Mouse (Mus musculus): Measurements from ENCODE around the gene Gart.
"Not testable (repeated sequence)": the region's sequence is repeated elsewhere in the genome, so short reads cannot be mapped to it uniquely, and the experiment has no call there.

Gene Gart

GRCm38 (mm10) chr16:91647461-91648219 lies 888 bp upstream of the Gart start, which contains the start of gene Son:
Son (plus strand) TSS chr16:91647506.
- DNase-seq: peak; percentile 91 to 93

GRCm38 (mm10) chr16:91645995-91646602 lies 653 bp downstream of the Gart start:
- DNase-seq: peak; percentile 42 to 45

- DNase-seq: not testable (repeated sequence)
Measured at GRCm38 (mm10) chr16:91645420-91645819, 1.3 kb downstream of the Gart start.

- no peak for DNase-seq
Measured at GRCm38 (mm10) chr16:91644901-91645300, 1.9 kb downstream of the Gart start.

GRCm38 (mm10) chr16:91640171-91640570 lies 6.6 kb downstream of the Gart start:
- no peak for DNase-seq

- DNase-seq: no peak
Measured at GRCm38 (mm10) chr16:91639636-91640035, 7.1 kb downstream of the Gart start.

- no peak for DNase-seq
Measured at GRCm38 (mm10) chr16:91639161-91639560, 7.6 kb downstream of the Gart start.

- DNase-seq: no peak
Measured at GRCm38 (mm10) chr16:91633641-91634040, 13.1 kb downstream of the Gart start.

DNA sequence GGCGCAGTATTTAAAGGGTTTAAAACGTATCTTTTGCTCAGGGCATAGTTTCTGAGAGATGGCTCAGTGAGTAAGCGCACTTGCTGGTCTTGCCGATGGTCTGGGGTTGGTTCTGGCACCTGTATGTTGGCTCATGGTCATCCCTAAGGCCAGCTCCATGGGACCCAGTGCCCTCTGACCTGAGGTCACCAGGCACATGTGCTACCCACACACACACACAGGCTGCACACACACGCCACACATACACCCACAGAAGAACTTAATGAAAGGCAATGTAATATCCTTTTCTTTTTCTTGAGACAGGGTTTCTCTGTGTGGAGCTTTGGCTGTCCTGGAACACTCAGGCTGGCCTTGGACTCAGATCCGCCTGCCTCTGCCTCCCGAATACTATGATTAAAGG lies 13.8 kb downstream of the Gart start:
- no peak for DNase-seq

DNA sequence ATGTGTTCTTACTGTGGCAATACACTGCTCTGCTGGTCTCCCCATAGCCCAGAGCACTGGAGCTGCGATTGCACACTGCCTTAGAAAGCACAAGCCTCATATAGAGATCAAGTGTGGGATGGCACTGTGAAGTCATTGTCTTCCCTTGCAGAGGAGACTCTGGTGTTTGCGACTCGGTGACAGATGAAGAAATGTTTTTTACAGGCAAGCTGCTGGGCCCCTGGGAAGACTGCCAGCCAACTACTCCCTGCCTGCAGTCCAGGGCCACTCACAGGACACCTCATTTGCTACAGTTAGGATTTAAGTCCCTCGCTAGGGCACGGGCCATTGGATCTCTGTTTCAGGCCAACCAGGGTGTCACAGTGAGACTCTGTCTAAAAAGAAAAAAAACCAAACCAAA lies 14.3 kb downstream of the Gart start:
- DNase-seq: no peak

- no peak for DNase-seq
Measured at GRCm38 (mm10) chr16:91630584-91630983, 16.2 kb downstream of the Gart start.

- DNase-seq: no peak
Measured at GRCm38 (mm10) chr16:91629749-91630148, 17.0 kb downstream of the Gart start.

DNA sequence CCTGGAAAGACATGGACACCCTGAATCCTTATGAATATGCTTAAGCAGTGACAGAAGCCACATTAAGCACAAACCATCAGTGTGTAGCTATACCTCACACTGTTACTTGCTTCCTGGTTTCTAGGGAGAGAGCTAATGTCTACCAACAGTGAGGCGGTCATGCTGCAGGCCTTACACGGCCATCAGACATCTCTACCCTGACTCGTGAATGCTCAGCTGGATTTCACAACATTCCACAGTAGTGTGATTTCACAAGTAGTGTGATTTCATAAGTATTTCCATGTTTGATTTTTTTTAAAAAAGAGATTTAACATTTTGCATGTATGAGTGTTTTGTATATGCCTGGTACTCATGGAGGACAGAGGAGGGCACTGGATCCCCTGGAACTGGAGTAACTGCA lies 18.1 kb downstream of the Gart start:
- no peak for DNase-seq

DNA sequence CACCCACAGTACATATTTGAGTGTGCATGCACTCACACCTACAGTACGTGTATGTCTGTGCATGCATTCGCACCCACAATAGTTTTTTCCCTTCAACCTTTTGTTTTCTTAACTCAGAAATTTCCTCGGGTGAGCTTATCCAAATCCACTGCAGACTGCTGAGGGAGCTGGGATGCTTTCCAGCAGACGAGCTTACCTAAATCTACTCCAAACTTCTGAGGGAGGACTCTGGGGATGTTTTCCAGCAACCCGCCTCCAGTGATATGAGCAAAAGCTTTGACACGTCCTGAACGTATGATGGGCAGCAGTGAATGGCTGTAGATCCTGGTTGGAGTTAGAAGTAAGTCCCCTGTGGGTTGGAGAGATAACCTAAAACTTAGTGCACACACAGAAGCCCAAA lies 18.9 kb downstream of the Gart start:
- DNase-seq: no peak

DNA sequence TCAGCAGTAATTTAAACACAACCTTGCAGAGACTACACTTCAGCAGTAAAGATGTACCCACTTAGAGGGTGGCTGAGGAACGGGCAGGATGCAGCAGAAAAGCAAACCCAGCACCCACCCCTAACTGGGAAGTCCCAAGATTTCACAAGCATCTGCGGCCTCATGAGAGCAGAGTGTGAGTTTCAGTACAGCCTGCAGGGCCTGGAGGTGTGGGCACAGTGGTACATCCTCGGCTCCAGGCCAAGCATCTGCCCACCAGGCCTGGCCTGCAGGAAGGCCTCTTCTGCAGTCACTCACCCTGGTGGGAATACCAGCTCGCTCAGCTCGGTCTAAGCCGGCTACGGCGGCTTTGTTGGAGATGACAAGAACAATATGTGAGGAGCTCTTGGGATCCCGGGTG lies 23.7 kb downstream of the Gart start:
- DNase-seq: no peak

GRCm38 (mm10) chr16:91620991-91621390 lies 25.8 kb downstream of the Gart start:
- DNase-seq: no peak

GRCm38 (mm10) chr16:91620185-91620584 lies 26.6 kb downstream of the Gart start:
- peak; percentile 29 to 31 for DNase-seq

GRCm38 (mm10) chr16:91618511-91619501 lies 27.9 kb downstream of the Gart start, which contains the start of gene Dnajc28:
Dnajc28 (minus strand) TSS chr16:91619026.
- DNase-seq: peak; percentile 85 to 86

GRCm38 (mm10) chr16:91614552-91614951 lies 32.2 kb downstream of the Gart start:
- DNase-seq: no peak

- no peak for DNase-seq
Measured at GRCm38 (mm10) chr16:91612525-91612924, 34.2 kb downstream of the Gart start.

DNA sequence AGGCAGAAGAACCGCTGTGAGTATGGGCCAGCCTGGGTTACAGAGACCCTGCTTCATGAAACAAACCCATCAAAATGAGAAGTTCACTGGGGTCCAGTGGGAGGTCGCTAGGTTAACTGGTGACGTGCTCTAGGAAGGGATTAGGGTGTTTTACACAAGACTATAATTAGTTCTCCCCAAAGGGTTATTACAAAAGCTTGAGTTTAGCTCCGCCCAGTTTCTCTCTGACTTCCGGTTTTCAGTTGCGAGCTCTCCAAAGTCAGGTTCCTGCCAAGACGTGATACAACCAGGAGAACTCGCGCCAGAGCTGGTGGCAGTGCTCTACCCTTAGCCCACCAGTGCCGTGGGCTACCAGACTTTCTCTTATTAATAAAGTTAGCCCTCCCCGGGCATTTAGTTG lies 35.5 kb downstream of the Gart start:
- no peak for DNase-seq

DNA sequence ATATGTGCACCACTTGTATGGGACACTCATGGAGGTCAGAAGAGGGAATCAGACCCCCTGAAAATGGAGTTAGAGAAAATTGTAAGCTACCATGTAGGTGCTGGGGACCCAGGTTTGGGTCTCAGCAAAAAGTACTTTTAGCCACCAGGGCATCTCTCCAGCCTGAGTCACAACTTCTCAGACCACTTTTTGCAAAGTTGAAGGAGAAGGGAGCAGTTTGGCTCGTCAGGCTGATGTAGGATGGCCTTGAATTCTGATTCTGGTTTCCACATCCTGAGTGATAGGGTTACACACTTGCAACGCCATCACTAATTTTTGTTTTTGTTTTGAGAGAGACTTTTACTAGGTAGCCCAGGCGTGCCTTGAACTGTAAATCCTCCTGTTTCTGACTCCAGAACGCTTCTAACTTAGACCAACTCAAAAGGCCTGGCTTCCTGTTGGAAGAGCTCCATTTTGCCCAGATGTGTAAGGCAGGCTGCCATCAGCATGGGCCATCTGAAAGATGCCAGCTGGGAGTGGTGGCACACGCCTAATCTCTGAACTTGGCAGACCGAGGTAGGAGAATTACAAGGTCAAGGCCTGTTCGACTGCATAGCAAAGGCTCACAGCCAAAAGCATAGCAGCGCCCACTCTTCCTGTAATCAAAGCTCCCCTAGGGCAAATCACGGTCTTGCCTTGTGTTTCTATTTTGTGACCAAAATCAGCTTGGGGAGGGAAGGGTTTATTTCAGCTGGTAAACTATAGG lies 37.1 kb downstream of the Gart start:
- no peak for DNase-seq
